Mouse (Mus musculus) myocyte (in vitro differentiated cells): ENCODE measurements around the gene Tinf2. TPM values are rescaled to one million over a fixed set of nuclear protein-coding genes. Genes with fewer than 3 reads are reported as not detected.

Experiments used
- H3K27me3 ChIP-seq: one replicate; pipeline ENCODE4 v1.6.1; 2011; ENCODE audit not compliant: control insufficient read depth, insufficient read depth, insufficient read length
- H3K36me3 ChIP-seq: one replicate; pipeline ENCODE4 v1.6.1; 2011; ENCODE audit not compliant: control insufficient read depth, insufficient read depth
- H3K4me2 ChIP-seq: one replicate; pipeline ENCODE4 v1.6.1; 2011; ENCODE audit warnings: low read depth, control low read depth
- H3K4me3 ChIP-seq: one replicate; pipeline ENCODE4 v1.5.1; 2011; ENCODE audit warnings: mild to moderate bottlenecking, control low read depth, moderate library complexity
- H3K79me2 ChIP-seq: one replicate; pipeline ENCODE4 v1.6.1; 2011; ENCODE audit not compliant: control insufficient read depth, insufficient read depth
- H3ac ChIP-seq: one replicate; pipeline ENCODE4 v1.6.1; 2011; ENCODE audit not compliant: control insufficient read depth, insufficient read length
- CEBPB ChIP-seq: IDR thresholded peaks from 2 replicates; pipeline ENCODE4 v1.6.1; 2011; ENCODE audit warnings: mild to moderate bottlenecking, moderate library complexity; ENCODE audit not compliant: poor library complexity, insufficient read depth, severe bottlenecking
- E2F4 ChIP-seq: IDR thresholded peaks from one replicate; pipeline ENCODE4 v1.6.1; 2011; ENCODE audit warnings: mild to moderate bottlenecking, control low read depth, moderate library complexity; ENCODE audit not compliant: insufficient read depth
- MAX ChIP-seq: IDR thresholded peaks from one replicate; pipeline ENCODE4 v1.6.1; 2011; ENCODE audit warnings: low read depth, mild to moderate bottlenecking, control low read depth
- MYOD1 ChIP-seq, 3 experiments: IDR thresholded peaks; one replicate each; pipeline ENCODE4 v1.6.1; 2011; ENCODE audit warnings: control low read depth in 2 of 3, low read depth in 2 of 3, mild to moderate bottlenecking in 2 of 3, moderate library complexity in 1 of 3; ENCODE audit not compliant: insufficient read length in 2 of 3, control insufficient read depth in 1 of 3
- MYOG ChIP-seq, 3 experiments: IDR thresholded peaks; one replicate each; pipeline ENCODE4 v1.6.1; 2011; ENCODE audit warnings: control low read depth in 2 of 3, low read depth in 2 of 3, mild to moderate bottlenecking in 2 of 3; ENCODE audit not compliant: insufficient read length in 2 of 3, control insufficient read depth in 1 of 3, insufficient read depth in 1 of 3
- POLR2A ChIP-seq: IDR thresholded peaks from one replicate; pipeline ENCODE4 v1.6.1; 2011; ENCODE audit warnings: low read depth, mild to moderate bottlenecking, control low read depth, moderate library complexity; ENCODE audit not compliant: insufficient read length
- POLR2AphosphoS2 ChIP-seq: IDR thresholded peaks from one replicate; pipeline ENCODE4 v1.6.1; 2011; ENCODE audit warnings: low read depth, control low read depth; ENCODE audit not compliant: insufficient read length
- REST ChIP-seq: IDR thresholded peaks from one replicate; pipeline ENCODE4 v1.6.1; 2011; ENCODE audit warnings: mild to moderate bottlenecking, control low read depth, moderate library complexity; ENCODE audit not compliant: insufficient read depth, insufficient read length
- SRF ChIP-seq: IDR thresholded peaks from one replicate; pipeline ENCODE4 v1.6.1; 2011; ENCODE audit warnings: low read depth; ENCODE audit not compliant: control insufficient read depth, insufficient read length
- TCF12 ChIP-seq: IDR thresholded peaks from one replicate; pipeline ENCODE4 v1.6.1; 2011; ENCODE audit warnings: mild to moderate bottlenecking, control low read depth; ENCODE audit not compliant: poor library complexity, insufficient read depth, severe bottlenecking
- TCF3 ChIP-seq: IDR thresholded peaks from one replicate; pipeline ENCODE4 v1.6.1; 2011; ENCODE audit warnings: low read depth, control low read depth; ENCODE audit not compliant: insufficient read length
- USF1 ChIP-seq: IDR thresholded peaks from one replicate; pipeline ENCODE4 v1.6.1; 2011; ENCODE audit warnings: low read depth, mild to moderate bottlenecking, control low read depth, moderate library complexity
- polyA plus RNA-seq: library from polyadenylated mRNA; unstranded; fragments of >200 nt; fragmentation: generic; extraction: Trizol; gene quantifications from one replicate; pipeline ENCODE4 v1.2.1, GENCODE M21; 2012; ENCODE audit warnings: missing spikeins

Tinf2 gene
- polyA plus RNA-seq, 1 experiment, result 12.0 TPM

- Histone ChIP-seq H3K4me2 (peak overlapping the region; percentile 91), H3K27me3 (no peaks in the 10 kb centered on the region), H3K36me3 (no peaks in the 10 kb centered on the region), H3ac (peak overlapping the region; percentile 39), H3K4me3 (peak overlapping the region; percentile 44), H3K79me2 (no peaks in the 10 kb centered on the region)
- TF ChIP-seq POLR2AphosphoS2 (no peak), USF1 (no peak), MYOD1 (IDR thresholded peaks at IDR 0.05; ENCODE audit: control insufficient read depth in 1 of 3, insufficient read length in 2 of 3, low read depth in 2 of 3) (no peak), POLR2A (no peak), MAX (no peak), MYOG (IDR thresholded peaks at IDR 0.05; ENCODE audit: control insufficient read depth in 1 of 3, insufficient read depth in 1 of 3, insufficient read length in 2 of 3, low read depth in 2 of 3) (no peak), CEBPB (no peak), TCF12 (no peak), TCF3 (no peak), E2F4 (no peak), SRF (no peak), REST (no peak)
These were observed 39.5 kb upstream of the Tinf2 start for GRCm38 (mm10) chr14:55721076-55721475.

- Histone ChIP-seq H3K27me3 (no peaks in the 10 kb centered on the region), H3K4me3 (peak overlapping the region; percentile 44), H3K79me2 (no peaks in the 10 kb centered on the region), H3K36me3 (no peaks in the 10 kb centered on the region), H3K4me2 (no peak overlapping the region), H3ac (no peak overlapping the region)
- TF ChIP-seq POLR2AphosphoS2 (no peak), E2F4 (no peak)
These were observed 39.0 kb upstream of the Tinf2 start for GRCm38 (mm10) chr14:55720666-55721065.

- H3K4me3 ChIP-seq, result no peak overlapping the region
- TF ChIP-seq MYOD1 (IDR thresholded peaks at IDR 0.05; ENCODE audit: control insufficient read depth in 1 of 3, insufficient read length in 2 of 3, low read depth in 2 of 3), result no peak
- no peak for TF ChIP-seq TCF12
- H3ac ChIP-seq, result no peak overlapping the region
- H3K4me2 ChIP-seq, result no peak overlapping the region
- H3K79me2 ChIP-seq, result no peaks in the 10 kb centered on the region
- H3K27me3 ChIP-seq, result no peaks in the 10 kb centered on the region
- no peaks in the 10 kb centered on the region for H3K36me3 ChIP-seq
These were observed 38.1 kb upstream of the Tinf2 start for GRCm38 (mm10) chr14:55719737-55720136.

- Histone ChIP-seq H3K79me2 (no peaks in the 10 kb centered on the region), H3K4me2 (no peak overlapping the region), H3ac (no peak overlapping the region), H3K36me3 (no peaks in the 10 kb centered on the region), H3K27me3 (no peaks in the 10 kb centered on the region), H3K4me3 (no peak overlapping the region)
- no peak for TF ChIP-seq POLR2AphosphoS2
- TF ChIP-seq MYOG (IDR thresholded peaks at IDR 0.05; ENCODE audit: control insufficient read depth in 1 of 3, insufficient read depth in 1 of 3, insufficient read length in 2 of 3, low read depth in 2 of 3), result no peak
- no peak for TF ChIP-seq POLR2A
- TF ChIP-seq MAX, result no peak
- TF ChIP-seq TCF3, result no peak
- TF ChIP-seq TCF12, result no peak
- no peak for TF ChIP-seq CEBPB
- no peak for TF ChIP-seq SRF
- TF ChIP-seq E2F4, result no peak
- TF ChIP-seq MYOD1 (IDR thresholded peaks at IDR 0.05; ENCODE audit: control insufficient read depth in 1 of 3, insufficient read length in 2 of 3, low read depth in 2 of 3), result no peak
- no peak for TF ChIP-seq USF1
These were observed 35.3 kb upstream of the Tinf2 start for GRCm38 (mm10) chr14:55716884-55717283.

- H3K79me2 ChIP-seq, result no peaks in the 10 kb centered on the region
- H3K27me3 ChIP-seq, result no peaks in the 10 kb centered on the region
- no peak overlapping the region for H3K4me2 ChIP-seq
- H3K36me3 ChIP-seq, result no peaks in the 10 kb centered on the region
- H3K4me3 ChIP-seq, result no peak overlapping the region
- no peak overlapping the region for H3ac ChIP-seq
- no peak for TF ChIP-seq USF1
- TF ChIP-seq POLR2AphosphoS2, result no peak
- TF ChIP-seq POLR2A, result no peak
These were observed 34.7 kb upstream of the Tinf2 start for GRCm38 (mm10) chr14:55716271-55716670.

GRCm38 (mm10) chr14:55714893-55715292 lies 33.3 kb upstream of the Tinf2 start:
- Histone ChIP-seq H3K36me3 (no peaks in the 10 kb centered on the region), H3K79me2 (no peaks in the 10 kb centered on the region), H3K4me3 (no peak overlapping the region), H3K27me3 (no peaks in the 10 kb centered on the region), H3ac (no peak overlapping the region), H3K4me2 (peak overlapping the region; percentile 42)
- no peak for TF ChIP-seq POLR2AphosphoS2
- no peak for TF ChIP-seq CEBPB
- TF ChIP-seq MYOD1 (IDR thresholded peaks at IDR 0.05; ENCODE audit: control insufficient read depth in 1 of 3, insufficient read length in 2 of 3, low read depth in 2 of 3), result peak in 1 of 3 experiments; percentile 9
- TF ChIP-seq MAX, result no peak
- no peak for TF ChIP-seq MYOG (IDR thresholded peaks at IDR 0.05; ENCODE audit: control insufficient read depth in 1 of 3, insufficient read depth in 1 of 3, insufficient read length in 2 of 3, low read depth in 2 of 3)
